Mouse (Mus musculus) liver, embryonic 11.5 days (tissue): Measurements from ENCODE around the gene Nrip2. TPM values are rescaled to one million over a fixed set of nuclear protein-coding genes. Genes with fewer than 3 reads are reported as not detected.
"Not testable (repeated sequence)": the region's sequence is repeated elsewhere in the genome, so short reads cannot be mapped to it uniquely, and the experiment has no call there.

Source experiments
- ATAC-seq: fragments of 200-750 bp; cut with Nextera tagmentation; replicated peaks from 2 replicates; pipeline ENCODE4 v1.8.0; 2017; ENCODE audit warnings: moderate number of reproducible peaks, mild to moderate bottlenecking, moderate TSS enrichment, moderate library complexity; ENCODE audit not compliant: low FRiP score
- DNase-seq: peaks from one replicate; pipeline ENCODE4 v3.0.0-alpha.2; 2017; ENCODE audit warnings: low spot score
- H3K27ac ChIP-seq: fragments of 300-500 bp; sonication (generic); 2 replicates; pipeline ENCODE4 v1.5.1; 2014; ENCODE audit warnings: mild to moderate bottlenecking, low read depth, low read length, control low read depth
- H3K27me3 ChIP-seq: fragments of 300-500 bp; sonication (generic); replicated peaks from 2 replicates; pipeline ENCODE4 v1.6.1; 2014; ENCODE audit warnings: low read length, mixed read lengths; ENCODE audit not compliant: control insufficient read depth, insufficient read depth
- H3K36me3 ChIP-seq: fragments of 300-500 bp; sonication (generic); 2 replicates; pipeline ENCODE4 v1.6.1; 2014; ENCODE audit warnings: mild to moderate bottlenecking, low read length, moderate library complexity, mixed read lengths; ENCODE audit not compliant: control insufficient read depth, insufficient read depth
- H3K4me1 ChIP-seq: fragments of 300-500 bp; sonication (generic); replicated peaks from 2 replicates; pipeline ENCODE4 v1.6.1; 2014; ENCODE audit warnings: low read length, mixed read lengths; ENCODE audit not compliant: control insufficient read depth, insufficient read depth
- H3K4me2 ChIP-seq: fragments of 300-500 bp; sonication (generic); 2 replicates; pipeline ENCODE4 v1.6.1; 2014; ENCODE audit warnings: mild to moderate bottlenecking, control low read depth, moderate library complexity
- H3K4me3 ChIP-seq: fragments of 300-500 bp; sonication (generic); 2 replicates; pipeline ENCODE4 v1.5.1; 2014; ENCODE audit warnings: low read depth, low read length, control low read depth
- H3K9ac ChIP-seq: fragments of 300-500 bp; sonication (generic); 2 replicates; pipeline ENCODE4 v1.6.1; 2014; ENCODE audit warnings: low read depth, low read length, control low read depth
- H3K9me3 ChIP-seq: fragments of 300-500 bp; sonication (generic); 2 replicates; pipeline ENCODE4 v1.6.1; 2016; ENCODE audit warnings: low read length, inconsistent platforms, mixed read lengths; ENCODE audit not compliant: control insufficient read depth
- WGBS: fragments of 180-500 bp; shearing (Covaris S2); extraction: QIAGEN DNeasy Blood & Tissue Kit; methylation state at CpG from one replicate; pipeline ENCODE4 v1.1.7; 2014; 5-methylcytosine and 5-hydroxymethylcytosine counted together
- polyA plus RNA-seq: library from polyadenylated mRNA; unstranded; fragments of >200 nt; fragmentation: Nextera tagmentation; extraction: Ambion mirVana; gene quantifications from 2 replicates; pipeline ENCODE4 v1.2.1, GENCODE M21; 2014

Gene Nrip2
- polyA plus RNA-seq, 1 experiment from 2014 or later, result 3.5 TPM

- peak; percentile 53 for ATAC-seq
Measured at GRCm38 (mm10) chr6:128363007-128363825, 35.9 kb upstream of the Nrip2 start.

GRCm38 (mm10) chr6:128364721-128365120 is 34.4 kb upstream of the Nrip2 start:
- H3K4me3 ChIP-seq, result no peak overlapping the region
- ATAC-seq (no peak), DNase-seq (no peak)
- 84% methylated on average over 6 of the region's 6 CpGs for WGBS
- H3K4me1 ChIP-seq, result peaks cover 10% of the 10 kb centered on the region
- H3K9me3 ChIP-seq, result no peaks in the 10 kb centered on the region
- H3K4me2 ChIP-seq, result 0 out of 2 replicates have a peak overlapping the region, but pooled peaks have one; percentile 9
- no peak overlapping the region for H3K27ac ChIP-seq
- no peaks in the 10 kb centered on the region for H3K27me3 ChIP-seq
- H3K9ac ChIP-seq, result no peak overlapping the region
- peaks cover 25% of the 10 kb centered on the region for H3K36me3 ChIP-seq

More at GRCm38 (mm10) chr6:128363007-128363825, 35.9 kb upstream of the Nrip2 start:
- H3K9ac ChIP-seq, result peak overlapping the region; percentile 93
- H3K36me3 ChIP-seq, result peaks cover 23% of the 10 kb centered on the region
- H3K27me3 ChIP-seq, result no peaks in the 10 kb centered on the region
- peak overlapping the region; percentile 97 for H3K4me3 ChIP-seq
- H3K27ac ChIP-seq, result peak overlapping the region; percentile 95
- peak; percentile 73 for DNase-seq
- peak overlapping the region; percentile 64 for H3K4me2 ChIP-seq
- 2% methylated on average over 40 of the region's 46 CpGs for WGBS
- no peaks in the 10 kb centered on the region for H3K9me3 ChIP-seq
- peaks cover 10% of the 10 kb centered on the region for H3K4me1 ChIP-seq

DNA sequence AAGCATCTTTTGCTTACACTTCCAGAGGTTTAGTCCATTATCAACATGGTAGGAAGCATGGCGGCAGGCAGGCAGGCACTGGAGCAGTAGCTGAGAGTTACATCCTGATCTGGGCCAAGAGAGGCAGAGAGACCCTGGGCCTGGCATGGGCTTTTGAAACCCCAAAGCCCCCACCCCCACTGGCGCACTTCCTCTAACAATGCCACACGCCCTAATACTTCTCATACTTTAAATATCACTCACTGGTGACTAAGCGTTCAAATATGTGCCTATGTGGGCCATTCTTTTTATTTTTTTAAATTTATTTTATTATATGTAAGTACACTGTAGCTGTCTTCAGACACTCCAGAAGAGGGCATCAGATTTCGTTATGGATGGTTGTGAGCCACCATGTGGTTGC is 32.6 kb upstream of the Nrip2 start:
- ATAC-seq, result no peak
- H3K36me3 ChIP-seq, result peaks cover 36% of the 10 kb centered on the region
- WGBS, result 85% methylated on average over 5 of the region's 5 CpGs

GRCm38 (mm10) chr6:128370040-128370439 is 29.1 kb upstream of the Nrip2 start:
- peaks cover 64% of the 10 kb centered on the region for H3K36me3 ChIP-seq
- 81% methylated on average over 5 of the region's 5 CpGs for WGBS
- DNase-seq (no peak), ATAC-seq (peak; percentile 29; the same call in 1 of the 2 replicates)
- H3K9ac ChIP-seq, result no peak overlapping the region
- no peak overlapping the region for H3K4me2 ChIP-seq
- H3K4me3 ChIP-seq, result no peak overlapping the region
- no peaks in the 10 kb centered on the region for H3K4me1 ChIP-seq
- H3K9me3 ChIP-seq, result no peaks in the 10 kb centered on the region
- no peak overlapping the region for H3K27ac ChIP-seq
- no peaks in the 10 kb centered on the region for H3K27me3 ChIP-seq

More for the DNA sequence above, 32.6 kb upstream of the Nrip2 start:
- DNase-seq, result no peak
- no peak overlapping the region for H3K4me2 ChIP-seq
- peaks cover 7% of the 10 kb centered on the region for H3K4me1 ChIP-seq
- no peaks in the 10 kb centered on the region for H3K27me3 ChIP-seq
- no peak overlapping the region for H3K27ac ChIP-seq
- H3K4me3 ChIP-seq, result no peak overlapping the region
- H3K9me3 ChIP-seq, result no peaks in the 10 kb centered on the region
- H3K9ac ChIP-seq, result no peak overlapping the region

DNA sequence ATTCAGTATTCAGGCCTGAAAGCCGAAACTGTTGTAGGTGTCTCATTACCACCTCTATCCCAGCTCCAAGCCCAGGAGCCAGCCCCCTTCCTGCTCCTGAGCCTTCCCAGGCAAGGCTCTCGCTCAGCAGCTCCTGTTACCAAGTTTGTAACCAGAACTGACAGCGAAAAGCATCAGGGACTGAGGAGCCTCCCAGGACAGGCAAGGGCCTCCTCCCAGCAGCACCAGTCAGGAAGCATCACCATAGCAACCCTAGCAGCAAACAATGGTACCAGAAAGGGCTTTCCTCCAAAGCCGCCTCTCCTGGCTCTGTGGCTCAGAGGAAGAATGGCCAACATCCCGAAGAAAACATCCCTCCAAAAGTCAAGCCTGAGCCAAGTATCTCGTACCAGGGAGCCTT is 23.9 kb upstream of the Nrip2 start, which contains the start of the genes Tex52 and Gm44596:
Tex52 (plus strand) TSS at position 265 of the 400 bp plus-strand sequence.
Gm44596 (plus strand) TSS at position 312 of the 400 bp plus-strand sequence.
- DNase-seq (no peak), ATAC-seq (no peak)
- 68% methylated on average over 6 of the region's 6 CpGs for WGBS
- H3K4me1 ChIP-seq, result no peaks in the 10 kb centered on the region
- no peak within 1 kb of the TSS for H3K9ac ChIP-seq
- H3K9me3 ChIP-seq, result no peaks in the 10 kb centered on the region
- H3K4me2 ChIP-seq, result no peak within 1 kb of the TSS
- no peaks in the 10 kb centered on the region for H3K27me3 ChIP-seq
- H3K4me3 ChIP-seq, result no peak within 1 kb of the TSS
- H3K36me3 ChIP-seq, result peaks cover 36% of the 10 kb centered on the region
- no peak within 1 kb of the TSS for H3K27ac ChIP-seq

DNA sequence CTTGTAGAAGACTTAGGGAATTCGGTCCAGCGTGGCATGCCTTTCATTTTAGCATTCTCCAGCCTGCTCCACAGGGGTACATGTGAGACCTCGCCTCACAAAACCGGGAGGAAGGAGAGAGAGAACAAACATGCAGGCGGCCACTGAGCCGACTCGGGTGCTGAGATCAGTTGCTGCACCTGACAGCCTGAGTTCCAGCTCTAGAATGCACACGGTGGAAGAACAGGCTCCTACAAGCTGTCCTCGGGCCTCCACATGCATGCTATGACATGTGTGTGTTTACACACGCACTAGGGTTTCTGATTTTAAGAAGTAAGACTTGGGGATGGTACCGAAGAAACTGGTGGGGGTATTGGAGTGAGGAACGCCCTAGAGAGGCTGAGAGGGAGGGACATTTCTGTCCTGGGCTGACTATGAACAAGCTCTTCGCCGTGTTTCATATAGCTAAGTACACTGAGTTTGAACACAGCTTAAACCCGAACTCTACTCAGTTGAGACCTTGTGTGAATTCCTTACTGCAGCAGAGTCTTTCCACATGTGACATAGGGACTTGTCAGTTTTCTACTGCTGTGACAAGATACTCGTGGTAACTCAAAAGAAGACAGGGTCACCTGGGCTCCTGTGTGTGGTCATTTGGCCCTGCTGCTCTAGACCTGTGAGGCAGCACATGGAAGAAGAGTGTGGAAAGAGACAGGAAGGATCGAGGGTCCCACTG is 22.6 kb upstream of the Nrip2 start:
- Histone ChIP-seq H3K9ac (no peak overlapping the region), H3K27ac (no peak overlapping the region), H3K27me3 (no peaks in the 10 kb centered on the region), H3K36me3 (peaks cover 28% of the 10 kb centered on the region), H3K4me3 (no peak overlapping the region), H3K9me3 (no peaks in the 10 kb centered on the region), H3K4me2 (no peak overlapping the region), H3K4me1 (no peaks in the 10 kb centered on the region)
- ATAC-seq, result no peak
- 86% methylated on average over 17 of the region's 17 CpGs for WGBS
- no peak for DNase-seq

DNA sequence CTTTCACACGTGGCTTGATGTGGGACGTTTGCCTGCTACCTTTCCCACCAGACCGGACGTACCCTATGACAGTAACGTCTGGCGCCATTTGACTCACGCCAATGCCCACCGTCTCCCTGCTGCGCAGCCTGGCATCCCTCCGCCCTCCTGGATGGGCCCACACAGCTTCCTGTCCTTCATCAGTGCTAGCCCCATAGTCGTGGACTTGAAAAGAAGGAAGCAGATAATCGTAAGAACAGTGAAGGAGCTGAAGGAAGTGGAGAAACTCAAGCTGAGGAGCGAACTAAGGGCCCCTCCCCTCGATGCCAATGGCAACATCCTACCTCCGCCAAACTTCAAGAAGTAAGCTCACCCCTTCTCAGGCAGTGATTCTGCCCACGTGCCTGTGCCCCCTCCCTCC is 19.5 kb upstream of the Nrip2 start:
- H3K36me3 ChIP-seq, result peaks cover 3% of the 10 kb centered on the region; the same call in 1 of the 2 replicates
- H3K4me2 ChIP-seq, result no peak overlapping the region
- WGBS, result 72% methylated on average over 16 of the region's 16 CpGs
- no peaks in the 10 kb centered on the region for H3K9me3 ChIP-seq
- no peak overlapping the region for H3K9ac ChIP-seq
- DNase-seq, result no peak
- ATAC-seq, result no peak
- no peaks in the 10 kb centered on the region for H3K27me3 ChIP-seq
- H3K4me3 ChIP-seq, result no peak overlapping the region
- H3K27ac ChIP-seq, result no peak overlapping the region
- no peaks in the 10 kb centered on the region for H3K4me1 ChIP-seq

DNA sequence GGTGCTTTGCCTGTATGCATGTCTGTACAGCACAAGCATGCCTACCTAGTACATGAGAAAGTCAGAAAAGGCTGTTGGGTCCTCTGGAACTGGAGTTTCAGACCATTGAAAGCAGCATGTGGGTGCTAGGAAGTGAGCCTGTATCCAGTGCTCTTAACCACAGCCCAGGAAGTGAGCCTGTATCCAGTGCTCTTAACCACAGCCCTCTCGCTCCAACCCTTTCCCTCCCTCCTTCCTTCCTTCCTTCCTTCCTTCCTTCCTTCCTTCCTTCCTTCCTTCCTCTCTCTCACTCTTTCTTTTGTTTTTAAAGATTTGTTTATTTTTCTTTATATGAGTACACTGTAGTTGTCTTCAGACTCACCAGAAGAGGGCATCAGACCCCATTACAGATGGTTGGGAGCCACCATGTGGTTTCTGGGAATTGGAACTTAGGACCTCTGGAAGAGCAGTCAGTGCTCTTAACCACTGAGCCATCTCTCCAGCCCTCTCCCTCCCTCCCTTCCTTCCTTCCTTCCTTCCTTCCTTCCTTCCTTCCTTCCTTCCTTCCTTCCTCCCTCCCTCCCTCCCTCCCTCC is 18.4 kb upstream of the Nrip2 start:
- not testable (repeated sequence) for H3K4me3 ChIP-seq, H3K36me3 ChIP-seq, ATAC-seq, H3K27me3 ChIP-seq, H3K4me2 ChIP-seq, H3K4me1 ChIP-seq, H3K9me3 ChIP-seq, H3K27ac ChIP-seq, DNase-seq, H3K9ac ChIP-seq
- WGBS, result 43% methylated on average over 1 of the region's 1 CpGs
